Mouse (Mus musculus) myocyte (in vitro differentiated cells): ENCODE results near the gene Ppp2r2c.

ENCODE experiments used
- E2F4 ChIP-seq: IDR thresholded peaks from one replicate; pipeline ENCODE4 v1.6.1; 2011; ENCODE audit warnings: mild to moderate bottlenecking, control low read depth, moderate library complexity; ENCODE audit not compliant: insufficient read depth
- MAX ChIP-seq: IDR thresholded peaks from one replicate; pipeline ENCODE4 v1.6.1; 2011; ENCODE audit warnings: low read depth, mild to moderate bottlenecking, control low read depth
- MYOD1 ChIP-seq, 3 experiments: IDR thresholded peaks; one replicate each; pipeline ENCODE4 v1.6.1; 2011; ENCODE audit warnings: control low read depth in 2 of 3, low read depth in 2 of 3, mild to moderate bottlenecking in 2 of 3, moderate library complexity in 1 of 3; ENCODE audit not compliant: insufficient read length in 2 of 3, control insufficient read depth in 1 of 3
- MYOG ChIP-seq, 3 experiments: IDR thresholded peaks; one replicate each; pipeline ENCODE4 v1.6.1; 2011; ENCODE audit warnings: control low read depth in 2 of 3, low read depth in 2 of 3, mild to moderate bottlenecking in 2 of 3; ENCODE audit not compliant: insufficient read length in 2 of 3, control insufficient read depth in 1 of 3, insufficient read depth in 1 of 3
- POLR2A ChIP-seq: IDR thresholded peaks from one replicate; pipeline ENCODE4 v1.6.1; 2011; ENCODE audit warnings: low read depth, mild to moderate bottlenecking, control low read depth, moderate library complexity; ENCODE audit not compliant: insufficient read length
- POLR2AphosphoS2 ChIP-seq: IDR thresholded peaks from one replicate; pipeline ENCODE4 v1.6.1; 2011; ENCODE audit warnings: low read depth, control low read depth; ENCODE audit not compliant: insufficient read length
- SRF ChIP-seq: IDR thresholded peaks from one replicate; pipeline ENCODE4 v1.6.1; 2011; ENCODE audit warnings: low read depth; ENCODE audit not compliant: control insufficient read depth, insufficient read length
- TCF12 ChIP-seq: IDR thresholded peaks from one replicate; pipeline ENCODE4 v1.6.1; 2011; ENCODE audit warnings: mild to moderate bottlenecking, control low read depth; ENCODE audit not compliant: poor library complexity, insufficient read depth, severe bottlenecking
- USF1 ChIP-seq: IDR thresholded peaks from one replicate; pipeline ENCODE4 v1.6.1; 2011; ENCODE audit warnings: low read depth, mild to moderate bottlenecking, control low read depth, moderate library complexity

DNA sequence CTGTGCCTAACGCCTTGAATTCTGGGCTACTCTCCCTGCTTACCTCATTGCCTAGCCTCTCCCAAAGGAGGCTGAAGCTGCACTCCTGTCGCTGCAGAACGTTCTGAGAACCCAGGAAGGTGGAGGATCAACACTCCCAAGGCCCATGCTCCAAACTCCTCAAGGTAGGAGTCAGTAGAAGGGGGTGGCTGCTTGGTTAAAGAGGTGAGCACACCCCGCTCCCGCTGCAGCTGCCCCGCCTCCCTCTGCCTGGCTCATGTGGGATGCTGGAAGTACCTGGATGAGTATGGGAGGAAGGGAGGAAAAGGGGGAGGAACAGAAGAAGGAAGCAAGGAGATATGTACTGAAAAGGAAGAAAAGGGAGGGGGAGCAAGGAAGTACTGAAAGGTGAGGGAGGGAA is 752 bp upstream of the Ppp2r2c start:
- TF ChIP-seq POLR2AphosphoS2 (no peak), POLR2A (no peak), TCF12 (no peak), MAX (no peak), E2F4 (no peak), MYOD1 (IDR thresholded peaks at IDR 0.05; ENCODE audit: control insufficient read depth in 1 of 3, insufficient read length in 2 of 3, low read depth in 2 of 3) (no peak), SRF (no peak), USF1 (no peak), MYOG (IDR thresholded peaks at IDR 0.05; ENCODE audit: control insufficient read depth in 1 of 3, insufficient read depth in 1 of 3, insufficient read length in 2 of 3, low read depth in 2 of 3) (no peak)
